Mouse (Mus musculus) neural tube, embryonic 12.5 days (tissue): ENCODE results near the gene Grik4. TPM values are rescaled to one million over a fixed set of nuclear protein-coding genes. Genes with fewer than 3 reads are reported as not detected.
A peak's percentile ranks its signal among the peaks of the same experiment; 100 is the strongest.

Experiments
- ATAC-seq: fragments of 200-750 bp; cut with Nextera tagmentation; 2 replicates; pipeline ENCODE4 v1.8.0; 2017; ENCODE audit warnings: low read depth, mild to moderate bottlenecking, moderate TSS enrichment, moderate library complexity; ENCODE audit not compliant: low FRiP score
- H3K27ac ChIP-seq: fragments of 300-500 bp; sonication (generic); 2 replicates; pipeline ENCODE4 v1.5.1; 2016
- H3K27me3 ChIP-seq: fragments of 300-500 bp; sonication (generic); replicated peaks from 2 replicates; pipeline ENCODE4 v1.6.1; 2016; ENCODE audit warnings: mild to moderate bottlenecking
- H3K36me3 ChIP-seq: fragments of 300-500 bp; sonication (generic); 2 replicates; pipeline ENCODE4 v1.6.1; 2016; ENCODE audit warnings: mild to moderate bottlenecking
- H3K4me1 ChIP-seq: fragments of 300-500 bp; sonication (generic); 2 replicates; pipeline ENCODE4 v1.6.1; 2016
- H3K4me2 ChIP-seq: fragments of 300-500 bp; sonication (generic); replicated peaks from 2 replicates; pipeline ENCODE4 v1.6.1; 2016; ENCODE audit warnings: mild to moderate bottlenecking
- H3K4me3 ChIP-seq: fragments of 300-500 bp; sonication (generic); 2 replicates; pipeline ENCODE4 v1.5.1; 2016
- H3K9ac ChIP-seq: fragments of 300-500 bp; sonication (generic); 2 replicates; pipeline ENCODE4 v1.6.1; 2016; ENCODE audit warnings: mild to moderate bottlenecking
- H3K9me3 ChIP-seq: fragments of 300-500 bp; sonication (generic); 2 replicates; pipeline ENCODE4 v1.6.1; 2016; ENCODE audit warnings: mild to moderate bottlenecking
- WGBS: fragments of 180-500 bp; shearing (Covaris S2); methylation state at CpG from one replicate; pipeline ENCODE4 v1.1.7; 2016; 5-methylcytosine and 5-hydroxymethylcytosine counted together
- polyA plus RNA-seq: library from polyadenylated mRNA; unstranded; fragments of >200 nt; fragmentation: Nextera tagmentation; extraction: Ambion mirVana; gene quantifications from 2 replicates; pipeline ENCODE4 v1.2.1, GENCODE M21; 2016

Grik4 gene
- polyA plus RNA-seq, 1 experiment from 2014 or later: 5.1 TPM

DNA sequence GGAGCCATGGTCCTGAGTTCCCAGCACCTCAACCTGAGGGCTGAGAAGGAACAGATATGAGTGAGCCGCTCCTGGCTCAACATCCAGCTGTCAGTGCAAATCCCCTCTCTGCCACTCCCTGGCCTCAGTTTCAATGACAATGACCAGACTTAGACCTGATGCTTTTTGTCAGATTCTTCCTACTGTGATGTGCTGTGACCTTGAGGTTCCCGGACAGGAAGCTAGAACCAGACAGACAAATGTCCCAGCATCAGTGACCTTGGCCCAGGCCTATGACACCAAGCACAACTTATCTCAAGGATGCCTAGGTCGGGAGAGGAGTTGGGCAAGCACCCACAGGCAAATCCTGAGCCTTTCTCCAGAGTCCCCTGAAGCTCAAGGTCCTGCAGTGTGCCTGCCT lies 86.5 kb downstream of the Grik4 start:
- no peak overlapping the region for H3K27ac ChIP-seq
- no peaks in the 10 kb centered on the region for H3K9me3 ChIP-seq
- H3K9ac ChIP-seq: no peak overlapping the region
- H3K27me3 ChIP-seq: peaks cover 8% of the 10 kb centered on the region
- 86% methylated on average over 3 of the region's 3 CpGs for WGBS
- H3K4me3 ChIP-seq: no peak overlapping the region
- no peak for ATAC-seq
- H3K36me3 ChIP-seq: no peaks in the 10 kb centered on the region
- peaks cover 4% of the 10 kb centered on the region; the same call in 1 of the 2 replicates for H3K4me1 ChIP-seq
- no peak overlapping the region for H3K4me2 ChIP-seq

DNA sequence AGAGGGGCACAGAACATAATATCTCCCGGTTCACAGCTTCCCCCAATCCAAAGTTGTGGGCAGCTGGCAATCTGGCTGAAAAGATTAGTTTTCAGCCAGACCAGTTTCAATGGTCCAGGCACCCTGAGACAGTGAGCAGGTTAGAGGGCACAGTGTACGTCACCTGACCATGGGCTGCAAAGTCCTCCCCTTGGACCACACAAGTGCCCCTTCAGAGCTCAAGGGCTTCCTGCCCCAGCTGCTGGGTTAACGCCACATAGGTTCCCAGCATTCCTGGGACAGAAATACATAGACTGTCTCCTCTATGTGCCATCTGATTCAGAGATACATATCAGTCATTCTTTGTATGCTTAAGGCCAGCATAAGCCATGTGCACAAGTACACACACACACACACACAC lies 91.2 kb downstream of the Grik4 start:
- no peak overlapping the region for H3K4me2 ChIP-seq
- H3K36me3 ChIP-seq: no peaks in the 10 kb centered on the region
- H3K27me3 ChIP-seq: no peaks in the 10 kb centered on the region; the same call in 1 of the 2 replicates
- 89% methylated on average over 3 of the region's 3 CpGs for WGBS
- ATAC-seq: no peak
- H3K27ac ChIP-seq: no peak overlapping the region
- 0 out of 2 replicates have a peak, but pooled peaks cover 4% of the 10 kb centered on the region for H3K4me1 ChIP-seq
- H3K9me3 ChIP-seq: no peaks in the 10 kb centered on the region
- H3K4me3 ChIP-seq: no peak overlapping the region
- no peak overlapping the region for H3K9ac ChIP-seq

DNA sequence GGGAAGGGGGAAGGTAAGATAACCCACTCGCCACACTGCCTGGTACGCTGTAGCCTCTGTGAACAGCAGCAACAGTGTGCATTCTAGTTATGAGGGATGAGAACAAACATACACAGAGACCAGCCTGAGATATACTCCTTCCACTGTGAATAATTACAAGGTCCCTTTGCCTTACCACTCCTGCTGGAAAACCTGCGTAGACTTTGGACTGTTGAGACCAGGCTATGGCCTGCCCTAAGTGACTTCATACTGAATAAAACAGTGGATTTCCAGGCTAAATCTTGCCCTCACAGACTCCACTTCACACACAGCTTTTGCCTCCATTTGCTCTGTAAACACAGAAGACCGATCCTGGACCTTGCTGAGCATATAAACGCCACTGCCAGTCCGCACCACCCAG lies 94.2 kb downstream of the Grik4 start:
- H3K36me3 ChIP-seq: no peaks in the 10 kb centered on the region
- no peaks in the 10 kb centered on the region for H3K27me3 ChIP-seq
- ATAC-seq: no peak
- 0 out of 2 replicates have a peak overlapping the region, but pooled peaks have one; percentile 3 for H3K9ac ChIP-seq
- no peaks in the 10 kb centered on the region for H3K9me3 ChIP-seq
- 89% methylated on average over 6 of the region's 6 CpGs for WGBS
- H3K27ac ChIP-seq: no peak overlapping the region
- 0 out of 2 replicates have a peak, but pooled peaks cover 8% of the 10 kb centered on the region for H3K4me1 ChIP-seq
- no peak overlapping the region for H3K4me2 ChIP-seq
- no peak overlapping the region for H3K4me3 ChIP-seq

DNA sequence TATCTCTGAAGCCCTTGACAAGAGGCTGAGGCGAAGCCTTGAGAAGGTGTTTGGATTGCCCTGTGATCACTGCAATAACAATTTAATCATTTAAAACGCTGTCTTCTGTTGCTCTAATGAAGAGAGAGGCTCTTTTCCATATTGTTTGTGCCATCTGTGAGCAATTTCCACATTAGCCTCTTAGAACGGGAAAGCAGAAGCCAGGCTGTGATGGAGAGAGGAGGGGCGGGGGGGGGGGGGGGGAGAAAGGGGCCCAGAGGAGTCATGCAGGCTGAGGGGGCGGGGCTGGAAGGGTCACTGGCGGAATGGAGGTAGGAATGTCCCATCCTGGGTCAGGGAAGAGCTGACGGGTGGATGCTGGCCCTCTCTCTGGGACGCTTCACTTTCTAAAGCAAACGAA lies 96.2 kb downstream of the Grik4 start:
- Histone ChIP-seq H3K9ac (no peak overlapping the region), H3K27ac (no peak overlapping the region), H3K36me3 (no peaks in the 10 kb centered on the region), H3K4me1 (0 out of 2 replicates have a peak, but pooled peaks cover 8% of the 10 kb centered on the region), H3K9me3 (no peaks in the 10 kb centered on the region), H3K27me3 (0 out of 2 replicates have a peak, but pooled peaks cover under 1% of the 10 kb centered on the region), H3K4me2 (no peak overlapping the region), H3K4me3 (no peak overlapping the region)
- ATAC-seq: no peak
- WGBS: 23% methylated on average over 8 of the region's 9 CpGs

DNA sequence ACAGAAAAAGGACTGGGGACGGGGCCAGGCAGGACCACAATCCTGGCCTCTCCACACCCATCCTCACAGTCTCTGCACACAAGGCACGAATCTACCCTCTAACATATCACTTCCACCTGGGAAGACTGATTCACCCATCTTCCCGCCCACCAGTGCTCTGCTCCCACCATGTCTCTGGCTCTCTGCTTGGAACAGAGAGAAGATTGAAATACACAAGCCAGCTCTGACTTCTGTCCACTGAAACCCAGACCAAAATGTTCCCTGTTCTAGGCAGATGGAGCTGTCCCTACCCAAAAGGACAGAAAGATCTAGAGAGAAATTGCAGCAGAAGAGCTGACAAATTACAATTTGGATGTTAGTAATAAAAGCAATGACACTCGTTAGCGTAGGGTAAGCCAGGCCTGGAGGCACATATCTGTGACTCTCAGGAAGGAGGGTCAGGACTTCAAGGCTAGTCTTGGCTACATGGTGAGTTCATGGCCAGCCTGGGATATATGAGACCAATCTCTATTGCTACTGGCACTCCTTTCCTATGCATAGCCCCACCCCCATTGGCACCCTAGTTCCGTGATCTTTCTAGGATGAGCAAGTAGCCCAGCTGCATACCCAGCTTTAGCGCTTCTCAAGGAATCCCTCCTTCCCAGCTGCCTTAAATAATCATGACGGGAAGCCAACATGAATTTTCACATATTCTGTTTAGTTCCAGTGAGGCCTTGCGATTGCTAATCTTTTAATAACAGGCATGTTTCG lies 97.4 kb downstream of the Grik4 start:
- H3K9me3 ChIP-seq: no peaks in the 10 kb centered on the region
- 0 out of 2 replicates have a peak, but pooled peaks cover 3% of the 10 kb centered on the region for H3K27me3 ChIP-seq
- 81% methylated on average over 10 of the region's 10 CpGs for WGBS
- no peak overlapping the region for H3K4me2 ChIP-seq
- no peak for ATAC-seq
- 0 out of 2 replicates have a peak, but pooled peaks cover 8% of the 10 kb centered on the region for H3K4me1 ChIP-seq
- no peak overlapping the region for H3K4me3 ChIP-seq
- H3K9ac ChIP-seq: no peak overlapping the region
- no peaks in the 10 kb centered on the region for H3K36me3 ChIP-seq
- no peak overlapping the region for H3K27ac ChIP-seq

DNA sequence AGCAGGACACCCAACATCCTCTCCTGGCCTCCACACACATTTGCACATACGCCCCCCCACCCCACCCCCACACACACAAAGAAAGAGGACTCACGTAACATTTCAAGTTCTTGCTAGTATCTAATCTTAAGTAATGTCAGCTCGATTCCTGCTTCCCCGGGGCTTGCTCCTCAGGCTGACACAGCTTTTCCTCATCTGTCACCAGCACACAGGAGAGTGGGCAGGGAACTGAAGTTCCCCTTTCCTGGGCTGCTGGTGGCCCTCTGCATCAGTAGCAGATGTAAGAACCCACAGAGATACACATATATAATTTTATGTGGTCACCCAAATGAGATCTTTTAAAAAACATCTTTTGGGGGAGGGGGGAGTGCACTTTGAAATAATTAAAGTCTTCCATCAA lies 98.2 kb downstream of the Grik4 start:
- Histone ChIP-seq H3K36me3 (no peaks in the 10 kb centered on the region), H3K9me3 (no peaks in the 10 kb centered on the region), H3K27ac (no peak overlapping the region), H3K4me1 (0 out of 2 replicates have a peak, but pooled peaks cover 8% of the 10 kb centered on the region), H3K4me3 (no peak overlapping the region), H3K4me2 (no peak overlapping the region), H3K9ac (no peak overlapping the region), H3K27me3 (0 out of 2 replicates have a peak, but pooled peaks cover 3% of the 10 kb centered on the region)
- WGBS: 87% methylated on average over 4 of the region's 4 CpGs
- no peak for ATAC-seq

DNA sequence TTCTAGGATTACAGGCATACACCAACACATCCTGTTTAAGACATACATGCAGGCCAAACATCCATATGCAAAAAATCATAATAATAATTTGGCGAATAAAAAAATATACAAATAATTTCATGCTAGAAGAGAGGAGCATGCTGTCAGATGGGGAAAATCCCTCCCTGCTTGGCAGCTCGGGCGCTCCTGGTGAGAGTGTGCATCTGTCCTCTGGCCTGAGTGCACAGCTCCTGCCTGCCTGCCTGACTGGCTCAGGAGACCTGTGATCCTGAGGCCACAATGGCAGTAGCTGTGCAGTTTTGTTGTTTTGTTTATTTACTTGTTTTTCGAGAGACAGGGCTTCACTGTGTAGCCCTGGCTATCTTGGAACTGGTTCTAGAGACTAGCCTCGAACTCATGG lies 100.0 kb downstream of the Grik4 start:
- Histone ChIP-seq H3K4me3 (no peak overlapping the region), H3K9me3 (no peaks in the 10 kb centered on the region), H3K9ac (no peak overlapping the region), H3K36me3 (no peaks in the 10 kb centered on the region), H3K4me1 (0 out of 2 replicates have a peak, but pooled peaks cover 8% of the 10 kb centered on the region), H3K4me2 (no peak overlapping the region), H3K27me3 (0 out of 2 replicates have a peak, but pooled peaks cover 3% of the 10 kb centered on the region), H3K27ac (no peak overlapping the region)
- no peak for ATAC-seq
- 93% methylated on average over 5 of the region's 5 CpGs for WGBS

DNA sequence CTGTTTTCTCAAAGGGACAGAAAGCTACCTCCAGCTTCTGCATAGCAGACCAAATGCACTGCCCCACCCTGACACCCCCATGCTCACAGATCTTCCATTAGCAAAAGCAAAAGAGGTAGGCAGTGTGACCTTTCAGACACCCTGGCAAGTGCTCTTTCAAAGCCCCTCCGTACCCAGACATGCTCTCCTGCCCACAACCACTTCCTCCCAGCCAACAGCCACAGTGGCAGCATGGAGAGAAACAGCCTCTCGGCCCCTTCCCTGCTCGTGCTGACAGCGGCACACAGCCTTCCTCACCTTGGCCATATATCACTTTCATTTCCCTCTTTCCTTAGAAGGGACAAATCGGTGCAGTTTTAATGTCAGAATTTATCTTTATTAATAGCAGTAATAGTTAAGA lies 106.0 kb downstream of the Grik4 start:
- no peak overlapping the region for H3K4me2 ChIP-seq
- H3K27me3 ChIP-seq: 0 out of 2 replicates have a peak, but pooled peaks cover 3% of the 10 kb centered on the region
- no peak overlapping the region for H3K9ac ChIP-seq
- H3K27ac ChIP-seq: no peak overlapping the region
- H3K9me3 ChIP-seq: no peaks in the 10 kb centered on the region
- H3K4me1 ChIP-seq: no peaks in the 10 kb centered on the region; the same call in 1 of the 2 replicates
- H3K4me3 ChIP-seq: no peak overlapping the region
- 74% methylated on average over 5 of the region's 5 CpGs for WGBS
- H3K36me3 ChIP-seq: no peaks in the 10 kb centered on the region
- ATAC-seq: no peak

DNA sequence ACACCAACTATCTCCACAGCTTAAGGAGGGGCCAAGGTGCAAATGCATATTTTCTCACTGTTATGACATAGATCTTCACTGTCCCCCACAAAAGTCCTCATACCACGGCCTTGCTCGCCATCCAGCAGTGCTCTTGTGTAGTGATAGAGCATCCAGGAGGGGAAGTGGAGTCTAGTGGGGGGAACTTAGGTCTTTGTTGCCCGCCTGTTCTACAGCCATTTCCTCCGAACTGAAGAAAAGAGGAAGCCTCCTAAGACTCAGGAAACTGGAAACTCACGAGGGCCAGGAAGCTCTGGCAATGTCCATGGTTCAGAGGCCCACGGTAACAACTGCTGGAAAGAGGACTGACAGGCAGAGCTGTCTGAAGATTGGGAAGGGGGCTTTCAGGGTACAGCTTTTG lies 106.8 kb downstream of the Grik4 start:
- no peak for ATAC-seq
- Histone ChIP-seq H3K27me3 (no peaks in the 10 kb centered on the region), H3K4me2 (no peak overlapping the region), H3K27ac (no peak overlapping the region), H3K9ac (no peak overlapping the region), H3K36me3 (no peaks in the 10 kb centered on the region), H3K4me1 (no peaks in the 10 kb centered on the region; the same call in 1 of the 2 replicates), H3K9me3 (no peaks in the 10 kb centered on the region), H3K4me3 (no peak overlapping the region)
- WGBS: 83% methylated on average over 6 of the region's 6 CpGs

DNA sequence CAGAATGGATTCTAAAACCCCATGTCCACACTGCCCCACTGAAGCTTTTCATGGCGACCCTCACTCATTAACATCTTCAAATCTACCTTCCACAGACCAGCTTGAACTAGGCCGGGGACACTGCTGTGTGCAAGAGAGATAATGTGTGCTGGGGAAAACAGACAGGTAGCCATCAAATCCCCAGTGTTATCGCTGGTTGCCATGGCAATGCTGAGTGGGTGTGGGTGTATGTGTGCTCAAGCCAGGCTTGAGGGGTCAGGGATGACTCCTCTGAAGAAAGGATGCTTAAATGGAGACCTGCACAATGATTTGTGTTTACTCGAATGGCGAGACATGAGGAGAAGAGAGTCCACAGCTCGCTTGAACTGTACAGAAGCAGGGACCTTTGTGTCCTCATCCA lies 112.7 kb downstream of the Grik4 start:
- Histone ChIP-seq H3K36me3 (no peaks in the 10 kb centered on the region), H3K27ac (no peak overlapping the region), H3K4me2 (no peak overlapping the region), H3K4me3 (no peak overlapping the region), H3K9me3 (no peaks in the 10 kb centered on the region), H3K9ac (no peak overlapping the region), H3K27me3 (no peaks in the 10 kb centered on the region), H3K4me1 (peaks cover 4% of the 10 kb centered on the region; the same call in 1 of the 2 replicates)
- 81% methylated on average over 6 of the region's 6 CpGs for WGBS
- no peak for ATAC-seq

DNA sequence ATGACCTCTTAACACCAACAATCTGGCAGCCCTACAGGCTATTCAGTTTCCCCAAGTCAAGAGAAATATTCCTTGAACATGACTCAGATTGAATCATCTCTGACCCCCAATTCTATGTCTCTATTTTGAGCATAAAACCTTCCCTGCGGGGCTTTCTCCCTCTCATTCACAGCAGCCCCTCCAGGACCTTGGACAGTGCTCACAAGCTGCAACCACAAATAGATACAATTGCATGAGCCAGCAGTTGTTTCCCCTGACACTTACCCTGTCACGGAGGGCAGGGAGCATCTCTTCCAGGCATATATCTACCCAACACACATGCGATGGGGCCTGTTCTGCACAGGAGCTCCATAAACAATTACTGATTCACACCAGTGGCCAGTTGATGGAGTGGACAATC lies 125.0 kb downstream of the Grik4 start:
- 47% methylated on average over 3 of the region's 3 CpGs for WGBS
- ATAC-seq: no peak
- no peak overlapping the region for H3K27ac ChIP-seq

DNA sequence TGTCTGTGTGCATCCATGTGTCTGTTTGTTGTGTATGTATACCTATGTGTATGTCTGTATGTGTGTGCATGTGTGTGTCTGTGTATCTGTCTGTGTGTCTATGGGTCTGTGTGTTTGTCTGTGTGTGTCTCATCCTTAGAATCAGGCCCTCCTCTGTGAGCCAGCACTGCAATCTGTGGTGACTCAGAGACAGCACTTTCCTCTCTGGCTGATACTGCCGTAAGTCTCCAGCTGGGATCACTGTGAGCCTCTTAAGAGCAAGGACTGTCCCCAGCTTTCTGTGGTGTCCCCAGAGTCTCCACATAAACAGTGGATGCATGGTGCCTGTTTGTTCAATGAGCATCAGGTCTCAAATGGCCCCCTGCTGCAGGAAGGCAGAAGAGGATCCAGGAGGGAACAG lies 127.5 kb downstream of the Grik4 start:
- Histone ChIP-seq H3K9ac (no peak overlapping the region), H3K36me3 (no peaks in the 10 kb centered on the region), H3K4me2 (no peak overlapping the region), H3K27ac (no peak overlapping the region), H3K27me3 (no peaks in the 10 kb centered on the region), H3K9me3 (no peaks in the 10 kb centered on the region), H3K4me3 (no peak overlapping the region), H3K4me1 (peaks cover 3% of the 10 kb centered on the region; the same call in 1 of the 2 replicates)
- no peak for ATAC-seq
- 60% methylated on average over 1 of the region's 1 CpGs for WGBS

More for the DNA sequence above, 125.0 kb downstream of the Grik4 start:
- no peak overlapping the region for H3K9ac ChIP-seq
- no peaks in the 10 kb centered on the region for H3K27me3 ChIP-seq
- H3K4me2 ChIP-seq: no peak overlapping the region
- no peaks in the 10 kb centered on the region for H3K36me3 ChIP-seq
- peaks cover 3% of the 10 kb centered on the region; the same call in 1 of the 2 replicates for H3K4me1 ChIP-seq
- H3K9me3 ChIP-seq: no peaks in the 10 kb centered on the region
- no peak overlapping the region for H3K4me3 ChIP-seq
